Comparison of ENCODE assay signal across 21 mouse cellular contexts in genomic region chr9:27146826-27147225, GRCm38 (mm10). TPM values are rescaled to one million over a fixed set of nuclear protein-coding genes. Genes with fewer than 3 reads are reported as not detected.
"Had no signal": no experiment of that assay in that cellular context is flagged by ENCODE, and none has a peak within 500 bp of the region (broad histone marks: within the 10 kb centered on the region; RNA-seq: fewer than 3 reads in every experiment).

No protein-coding gene starts in this region.

- H3K36me3 ChIP-seq: limb, embryonic 15.5 days; lung, embryonic 15.5 days had no signal

- ATAC-seq: inflammation-experienced regulatory T-cells, adult 6 months; intestine, embryonic 16.5 days; liver, postnatal 0 days; midbrain, embryonic 13.5 days had no signal

- H3K9me3 ChIP-seq: limb, embryonic 12.5 days; limb, embryonic 15.5 days; lung, embryonic 15.5 days; midbrain, embryonic 13.5 days had no signal

- H3K27ac ChIP-seq: limb, embryonic 12.5 days; limb, embryonic 15.5 days; liver, embryonic 14.5 days; lung, embryonic 15.5 days; macrophage; midbrain, embryonic 13.5 days; stomach, postnatal 0 days had no signal

- H3K27me3 ChIP-seq: limb, embryonic 12.5 days; limb, embryonic 15.5 days; lung, embryonic 15.5 days; midbrain, embryonic 13.5 days had no signal

- H3K9ac ChIP-seq: limb, embryonic 12.5 days; limb, embryonic 15.5 days; liver, embryonic 14.5 days; liver, postnatal 0 days; lung, embryonic 15.5 days; midbrain, embryonic 13.5 days had no signal

- H3K4me1 ChIP-seq: limb, embryonic 15.5 days had no signal

- H3K4me2 ChIP-seq: limb, embryonic 12.5 days; limb, embryonic 15.5 days; liver, embryonic 11.5 days; lung, embryonic 15.5 days; midbrain, embryonic 13.5 days had no signal

- DNase-seq: kidney, adult 18-20 months; kidney, adult 9 months; kidney, postnatal 25 days; left cerebral cortex, postnatal 4 days; liver, postnatal 0 days; right cerebral cortex, adult 18-20 months; right cerebral cortex, postnatal 14 days; right cerebral cortex, postnatal 4 days; thymus, adult 2 months; thymus, postnatal 25 days had no signal

- H3K4me3 ChIP-seq: limb, embryonic 12.5 days; limb, embryonic 15.5 days; lung, embryonic 15.5 days; midbrain, embryonic 13.5 days had no signal

RNA-seq across cellular contexts. Expression of gene Jam3, which starts 8.4 kb away (rescaled TPM):
- total RNA-seq: megakaryocyte, adult 5-6 weeks had no signal
- polyA plus RNA-seq: macrophage had no signal
